Mouse (Mus musculus) brain, adult 10 weeks (tissue): ENCODE measurements around the gene Fam205c. TPM values are rescaled to one million over a fixed set of nuclear protein-coding genes. Genes with fewer than 3 reads are reported as not detected.

Source experiments
- polyA plus RNA-seq: library from polyadenylated mRNA; stranded (reverse); fragments of 350-450 nt; fragmentation: Illumina TruSeq; extraction: RNeasy Lipid Tissue Mini Kit (QIAGEN cat#74804); gene quantifications from one replicate; pipeline ENCODE4 v1.2.3, GENCODE M21; 2015; ENCODE audit warnings: low read depth, low replicate concordance

The Fam205c gene
- not detected for polyA plus RNA-seq

DNA sequence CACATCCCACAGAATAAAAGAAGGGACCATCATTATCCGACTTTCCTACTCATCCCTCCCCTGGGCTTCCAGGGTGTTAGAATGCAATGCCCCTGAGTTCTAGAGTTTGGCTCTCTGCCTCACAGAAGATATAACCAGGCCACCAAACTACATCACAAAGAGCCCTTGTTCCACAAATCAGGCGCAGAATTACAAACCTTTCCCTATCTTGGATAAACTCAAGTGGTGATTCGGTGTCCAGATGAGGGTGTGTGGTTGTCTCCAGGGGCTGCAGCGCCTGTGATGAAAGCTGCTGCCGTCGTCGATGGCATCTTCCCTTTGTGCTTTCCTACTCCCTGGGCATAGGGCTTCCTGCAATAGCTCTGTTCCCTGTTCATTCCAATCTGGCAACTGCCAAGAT lies at the start of gene Fam205c:
TSS of gene Fam205c (minus strand) at position 101 of the 400 bp plus-strand sequence.

DNA sequence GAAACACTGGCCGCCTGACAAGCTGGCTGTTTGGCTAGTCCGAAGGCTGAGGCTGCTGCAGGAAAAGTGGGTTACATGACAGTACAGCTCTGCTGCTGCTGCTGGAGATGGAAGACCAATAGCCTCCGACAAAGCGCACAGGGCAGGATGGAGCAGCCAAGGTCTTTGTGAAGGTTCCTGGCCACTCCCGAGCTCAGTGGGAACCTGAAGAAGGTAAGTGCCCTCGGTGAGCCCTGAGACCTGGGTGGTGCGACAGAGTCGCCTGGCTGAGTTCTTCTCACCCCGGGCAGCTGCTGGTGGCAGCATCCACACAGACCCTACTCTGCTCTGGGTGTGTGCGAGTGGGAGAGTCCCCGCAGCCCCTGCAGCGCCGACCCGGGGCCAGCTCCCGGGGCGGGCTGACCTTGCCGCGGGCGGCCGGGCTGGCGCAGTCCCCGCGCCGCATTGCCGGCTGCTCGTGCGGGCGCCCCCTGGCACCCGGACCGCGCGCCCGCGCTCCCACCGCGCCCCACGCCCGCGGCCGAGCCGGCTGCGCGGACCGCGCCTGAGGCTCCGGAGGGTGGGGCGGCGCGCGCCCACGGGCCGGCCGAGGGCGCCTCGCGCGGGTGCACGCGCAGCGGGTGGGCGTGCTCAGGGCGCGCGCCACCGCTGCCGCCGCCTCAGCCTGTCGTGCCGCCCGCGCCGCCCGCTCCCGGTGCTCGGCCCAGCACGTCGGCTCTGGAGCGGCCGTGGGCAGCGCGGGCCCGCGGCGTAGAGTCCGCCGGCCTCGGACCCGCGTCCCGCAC lies 42.8 kb upstream of the Fam205c start, which contains the start of gene Phf24:
TSS of gene Phf24 (plus strand) at position 44 of the 785 bp plus-strand sequence.

GRCm38 (mm10) chr4:42856671-42857070 lies 17.4 kb downstream of the Fam205c start, which contains the start of gene Gm12394:
Gm12394 (minus strand) TSS chr4:42856771.

DNA sequence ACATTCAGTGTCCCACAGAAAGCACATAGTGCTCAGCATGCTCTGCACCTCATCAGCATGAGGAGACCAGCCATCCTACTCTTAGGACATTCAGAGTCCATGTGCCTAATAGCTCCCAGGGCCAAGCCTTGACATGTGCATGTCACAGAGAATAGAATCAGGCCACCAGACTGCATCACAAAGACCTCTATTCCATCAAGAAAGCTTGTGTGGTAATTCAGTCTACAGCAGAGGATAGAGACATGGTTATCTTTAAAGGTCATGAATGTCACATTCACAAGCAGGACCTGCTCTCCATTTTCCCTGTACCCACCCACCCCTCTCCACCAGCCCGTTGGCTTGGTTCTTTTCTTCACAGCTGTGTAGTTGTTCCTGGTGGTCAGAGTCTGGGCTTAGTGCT lies 20.2 kb downstream of the Fam205c start, which contains the start of gene Fam205a1:
TSS of gene Fam205a1 (minus strand) at position 101 of the 400 bp plus-strand sequence.

Other genes starting within 250 kb of the Fam205c start
- gene Gm2564, start 244.5 kb downstream of the Fam205c start, polyA plus RNA-seq, result 1.4 TPM
- gene Ccl27b, start 219.0 kb downstream of the Fam205c start, polyA plus RNA-seq, result 8.3 TPM
- 0.43 TPM for gene Il11ra2, start 212.3 kb downstream of the Fam205c start, polyA plus RNA-seq
- 1.2 TPM for gene 4930578G10Rik, start 138.7 kb downstream of the Fam205c start, polyA plus RNA-seq
- not detected for gene Ccl19, start 117.7 kb downstream of the Fam205c start, polyA plus RNA-seq
- gene Ccl21a, start 100.2 kb downstream of the Fam205c start, polyA plus RNA-seq, result not detected
- gene Fam205a1, start 20.3 kb downstream of the Fam205c start, polyA plus RNA-seq, result 0.18 TPM
- gene Gm12394, start 17.5 kb downstream of the Fam205c start, polyA plus RNA-seq, result 0.76 TPM
- gene Phf24, start 42.4 kb upstream of the Fam205c start, polyA plus RNA-seq, result 194 TPM
- gene Dnajb5, start 75.6 kb upstream of the Fam205c start, polyA plus RNA-seq, result 155 TPM
- not detected for gene 1700022I11Rik, start 95.4 kb upstream of the Fam205c start, polyA plus RNA-seq
- gene Vcp, start 126.3 kb upstream of the Fam205c start, polyA plus RNA-seq, result 202 TPM
- gene Fancg, start 136.3 kb upstream of the Fam205c start, polyA plus RNA-seq, result 12.4 TPM
- gene Pigo, start 151.6 kb upstream of the Fam205c start, polyA plus RNA-seq, result 15.2 TPM
- gene Stoml2, start 157.5 kb upstream of the Fam205c start, polyA plus RNA-seq, result 139 TPM
- gene Fam214b, start 172.0 kb upstream of the Fam205c start, polyA plus RNA-seq, result 25.3 TPM
- 29.6 TPM for gene Unc13b, start 184.7 kb upstream of the Fam205c start, polyA plus RNA-seq